Mouse (Mus musculus) thymus, adult 2 months (tissue): ENCODE results near the gene Tmem255b.

Experiments used
- CTCF ChIP-seq: fragments of 200-500 bp; IDR thresholded peaks from 2 replicates; pipeline ENCODE4 v1.5.1; 2012; ENCODE audit warnings: mild to moderate bottlenecking, control low read depth, low read length, moderate library complexity, borderline replicate concordance; ENCODE audit not compliant: control insufficient read depth, poor library complexity, insufficient read depth; ENCODE audit errors: extremely low read depth
- POLR2A ChIP-seq: fragments of 200-500 bp; IDR thresholded peaks from 2 replicates; pipeline ENCODE4 v1.6.1; 2012; ENCODE audit warnings: mild to moderate bottlenecking, low read length, control low read depth, moderate library complexity; ENCODE audit not compliant: control insufficient read depth, poor library complexity, insufficient read depth; ENCODE audit errors: extremely low read depth

DNA sequence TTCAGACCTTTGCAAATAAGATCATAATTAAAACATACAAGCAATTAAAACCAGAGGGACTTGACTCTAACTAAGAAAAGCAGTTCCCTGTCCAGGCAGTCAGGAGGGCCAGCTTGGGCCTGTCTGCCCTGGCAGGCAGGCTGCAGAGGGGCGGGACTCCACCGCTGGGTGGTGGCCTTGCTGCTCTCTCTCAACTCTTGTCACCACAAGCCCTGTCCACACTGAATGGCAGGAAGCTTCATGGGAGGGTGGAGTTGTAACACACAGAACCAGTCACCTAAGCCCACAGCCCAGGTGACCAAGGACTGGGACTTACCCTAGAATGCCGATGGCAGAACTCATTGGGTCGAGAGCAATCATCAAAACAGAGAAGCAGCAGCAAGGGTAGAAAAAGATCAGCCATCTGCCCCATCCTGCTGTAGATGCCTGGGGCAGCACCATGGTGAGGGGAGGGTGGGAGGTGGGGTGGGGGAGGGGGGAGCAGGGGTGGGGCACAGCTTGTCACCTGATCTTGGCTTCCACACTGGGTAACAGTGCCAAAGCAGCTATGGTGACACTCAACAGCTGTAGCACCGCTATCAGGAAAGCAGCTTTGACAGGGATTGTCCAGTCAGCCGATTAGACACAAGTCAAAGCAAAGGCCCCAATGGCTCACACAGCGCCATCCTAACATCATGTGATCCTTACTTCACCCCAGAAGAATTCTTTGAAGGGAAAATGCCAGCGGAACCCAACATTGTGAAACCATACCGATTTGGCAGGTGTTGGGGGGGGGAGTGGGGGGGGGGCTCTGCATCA is 57.4 kb downstream of the Tmem255b start:
- TF ChIP-seq CTCF = no peak
- no peak for TF ChIP-seq POLR2A
